ENCODE assay signal across 9 mouse cellular contexts in genomic region chr8:4250306-4250970, GRCm38 (mm10). TPM values are rescaled to one million over a fixed set of nuclear protein-coding genes. Genes with fewer than 3 reads are reported as not detected.
DNase-seq lines count a peak whose midpoint lies in the region; ATAC-seq and TF ChIP-seq lines count a peak whose summit lies in the region.
"Had no signal": no experiment of that assay in that cellular context is flagged by ENCODE, and none has a peak within 500 bp of the region (broad histone marks: within the 10 kb centered on the region; RNA-seq: fewer than 3 reads in every experiment).

No protein-coding gene starts in this region.

- ATAC-seq in heart, embryonic 16.5 days (replicated peaks; ENCODE audit: extremely low read depth, insufficient read depth, low FRiP score), result peak; percentile 8; the same call in 1 of the 2 replicates

- 31% methylated on average over 26 of the region's 26 CpGs for WGBS in forebrain, embryonic 10.5 days
- WGBS in heart, embryonic 16.5 days, result 38% methylated on average over 26 of the region's 26 CpGs
- 46% methylated on average over 26 of the region's 26 CpGs for WGBS in lung, adult 2 months

- peak overlapping the region; percentile 30 for H3K9ac ChIP-seq in ES-Bruce4 (ENCODE audit: low read depth, poor library complexity, severe bottlenecking)
- H3K9ac ChIP-seq in heart, embryonic 16.5 days (ENCODE audit: low read length), result no peak overlapping the region

- TF ChIP-seq POLR2A in ES-Bruce4 (IDR thresholded peaks at IDR 0.05; ENCODE audit: insufficient read depth, low read length), result no peak
- TF ChIP-seq POLR2A in lung, adult 2 months (IDR thresholded peaks at IDR 0.05; ENCODE audit: borderline replicate concordance, extremely low read depth, low read depth, low read length), result no peak

- H3K9me3 ChIP-seq in ES-Bruce4 (replicated peaks; ENCODE audit: control insufficient read depth, insufficient read depth, low read length, poor library complexity, severe bottlenecking), result no peaks in the 10 kb centered on the region
- 0 out of 2 replicates have a peak, but pooled peaks cover 2% of the 10 kb centered on the region for H3K9me3 ChIP-seq in forebrain, embryonic 10.5 days
- no peaks in the 10 kb centered on the region for H3K9me3 ChIP-seq in heart, embryonic 16.5 days (replicated peaks; ENCODE audit: control insufficient read depth, low read length)
- H3K9me3 ChIP-seq: heart, embryonic 15.5 days had no signal

- 0 out of 2 replicates have a peak, but pooled peaks have one; percentile 28 for TF ChIP-seq EP300 in ES-Bruce4 (IDR thresholded peaks at IDR 0.05; ENCODE audit: insufficient read depth, low read depth, low read length)

- peak; percentile 62 for DNase-seq in c-Kit-negative CD71-positive TER-119-positive erythroid progenitor cells, embryonic 14.5 days (ENCODE audit: low read depth, low spot score)
- peak; percentile 81 for DNase-seq in forebrain, embryonic 10.5 days (ENCODE audit: extremely low spot score, low spot score)
- peak; percentile 80 to 91 for DNase-seq in layer of hippocampus, adult 18-20 months (ENCODE audit: low spot score in 2 of 2)
- peak; percentile 81 for DNase-seq in lung, adult 2 months
- peak; percentile 86 for DNase-seq in ovary, postnatal 14 days (ENCODE audit: low spot score)
- peak; percentile 70 to 89 for DNase-seq in thymus, postnatal 10 days (ENCODE audit: low spot score in 2 of 2)

- no peaks in the 10 kb centered on the region for H3K4me1 ChIP-seq in ES-Bruce4 (ENCODE audit: control insufficient read depth, insufficient read depth, low read length)
- peaks cover 46% of the 10 kb centered on the region for H3K4me1 ChIP-seq in forebrain, embryonic 10.5 days
- H3K4me1 ChIP-seq in heart, embryonic 16.5 days (ENCODE audit: control insufficient read depth, insufficient read depth, low read length), result peaks cover 27% of the 10 kb centered on the region
- peaks cover 7% of the 10 kb centered on the region for H3K4me1 ChIP-seq in lung, adult 2 months (ENCODE audit: control insufficient read depth, insufficient read depth, low read length)

- H3K4me3 ChIP-seq in ES-Bruce4 (ENCODE audit: low read depth, low read length), result peak overlapping the region; percentile 35
- H3K4me3 ChIP-seq in forebrain, embryonic 10.5 days, result no peak overlapping the region; the same call in 1 of the 2 replicates
- H3K4me3 ChIP-seq in heart, embryonic 16.5 days (ENCODE audit: low read length), result no peak overlapping the region
- no peak overlapping the region for H3K4me3 ChIP-seq in lung, adult 2 months (replicated peaks; ENCODE audit: extremely low read depth, low read depth, low read length)

- peaks cover 17% of the 10 kb centered on the region for H3K36me3 ChIP-seq in ES-Bruce4 (ENCODE audit: control insufficient read depth, insufficient read depth, low read length, poor library complexity, severe bottlenecking)
- peaks cover 51% of the 10 kb centered on the region for H3K36me3 ChIP-seq in forebrain, embryonic 10.5 days (replicated peaks)
- peaks cover 28% of the 10 kb centered on the region for H3K36me3 ChIP-seq in heart, embryonic 16.5 days (ENCODE audit: control insufficient read depth, insufficient read depth)

- peak; percentile 86 for TF ChIP-seq CTCF in ES-Bruce4 (IDR thresholded peaks at IDR 0.05; ENCODE audit: low read depth, low read length)
- TF ChIP-seq CTCF in lung, adult 2 months (IDR thresholded peaks at IDR 0.05; ENCODE audit: insufficient read depth, low read length), result peak; percentile 78

- H3K27me3 ChIP-seq in ES-Bruce4 (ENCODE audit: control insufficient read depth, insufficient read depth, low read length, poor library complexity, severe bottlenecking), result no peaks in the 10 kb centered on the region
- peaks cover 30% of the 10 kb centered on the region for H3K27me3 ChIP-seq in forebrain, embryonic 10.5 days (ENCODE audit: poor library complexity, severe bottlenecking)
- no peaks in the 10 kb centered on the region for H3K27me3 ChIP-seq in heart, embryonic 16.5 days (ENCODE audit: control insufficient read depth, insufficient read depth, low read length)
- H3K27me3 ChIP-seq: heart, embryonic 15.5 days had no signal

- no peak overlapping the region for H3K27ac ChIP-seq in ES-Bruce4 (ENCODE audit: insufficient read depth, low read length)
- no peak overlapping the region for H3K27ac ChIP-seq in forebrain, embryonic 10.5 days
- no peak overlapping the region for H3K27ac ChIP-seq in heart, embryonic 16.5 days (ENCODE audit: low read length)

- no peak overlapping the region for H3K4me2 ChIP-seq in heart, embryonic 16.5 days (ENCODE audit: low read depth, low read length)

RNA-seq across cellular contexts. Expression of gene Tgfbr3l, which starts 2.4 kb away (rescaled TPM):
- polyA plus RNA-seq in ES-Bruce4 (2011; ENCODE audit: insufficient read depth, insufficient read length, low read depth, missing spikeins), result 4.2 and 5.6 TPM in 2 replicates
- 2.5 and 4.1 TPM in 2 replicates for polyA plus RNA-seq in forebrain, embryonic 10.5 days (2016; fragmentation: Nextera tagmentation; extraction: Ambion mirVana)
- 3.0 and 3.6 TPM in 2 replicates for polyA plus RNA-seq in heart, embryonic 16.5 days (2015; fragmentation: Nextera tagmentation; extraction: Ambion mirVana)
- total RNA-seq in layer of hippocampus, adult 18-20 months (2021), result 10 to 100 TPM in 1 of 2 experiments, 1 to 10 TPM in 1; 8.9 to 12.2 TPM
- polyA plus RNA-seq in lung, adult 2 months (2012; rRNA removed), result 22.7 and 56.3 TPM in 2 replicates

RNA-seq across cellular contexts. Expression of gene Snapc2, which starts 2.4 kb away (rescaled TPM):
- polyA plus RNA-seq in ES-Bruce4 (2011; ENCODE audit: insufficient read depth, insufficient read length, low read depth, missing spikeins), result 26.8 and 29.0 TPM in 2 replicates
- 64.0 and 64.7 TPM in 2 replicates for polyA plus RNA-seq in forebrain, embryonic 10.5 days (2016; fragmentation: Nextera tagmentation; extraction: Ambion mirVana)
- polyA plus RNA-seq in heart, embryonic 16.5 days (2015; fragmentation: Nextera tagmentation; extraction: Ambion mirVana), result 41.9 and 42.5 TPM in 2 replicates
- 10 to 100 TPM; 28.9 to 31.1 TPM for total RNA-seq in layer of hippocampus, adult 18-20 months (2021)
- 25.0 and 34.5 TPM in 2 replicates for polyA plus RNA-seq in lung, adult 2 months (2012; rRNA removed)

RNA-seq across cellular contexts. Expression of gene Ctxn1, which starts 8.6 kb away (rescaled TPM):
- polyA plus RNA-seq in ES-Bruce4 (2011; ENCODE audit: insufficient read depth, insufficient read length, low read depth, missing spikeins), result 21.6 and 25.0 TPM in 2 replicates
- 111 and 120 TPM in 2 replicates for polyA plus RNA-seq in forebrain, embryonic 10.5 days (2016; fragmentation: Nextera tagmentation; extraction: Ambion mirVana)
- 27.5 and 28.4 TPM in 2 replicates for polyA plus RNA-seq in heart, embryonic 16.5 days (2015; fragmentation: Nextera tagmentation; extraction: Ambion mirVana)
- 100 to 1,000 TPM; 524 to 546 TPM for total RNA-seq in layer of hippocampus, adult 18-20 months (2021)
- polyA plus RNA-seq in lung, adult 2 months (2012; rRNA removed), result 33.4 and 41.4 TPM in 2 replicates

RNA-seq across cellular contexts. Expression of gene Gm49320, which starts 11.8 kb away (rescaled TPM):
- polyA plus RNA-seq in ES-Bruce4 (2011; ENCODE audit: insufficient read depth, insufficient read length, low read depth, missing spikeins), result 0.33 and 1.2 TPM in 2 replicates
- polyA plus RNA-seq in forebrain, embryonic 10.5 days (2016; fragmentation: Nextera tagmentation; extraction: Ambion mirVana), result 0.70 and 0.81 TPM in 2 replicates
- 0.42 and 0.81 TPM in 2 replicates for polyA plus RNA-seq in heart, embryonic 16.5 days (2015; fragmentation: Nextera tagmentation; extraction: Ambion mirVana)
- total RNA-seq in layer of hippocampus, adult 18-20 months (2021), result under 1 TPM; 0.46 to 0.62 TPM
- 1.3 and 1.6 TPM in 2 replicates for polyA plus RNA-seq in lung, adult 2 months (2012; rRNA removed)

RNA-seq across cellular contexts. Expression of gene Map2k7, which starts 11.9 kb away (rescaled TPM):
- polyA plus RNA-seq in ES-Bruce4 (2011; ENCODE audit: insufficient read depth, insufficient read length, low read depth, missing spikeins), result 56.9 and 62.1 TPM in 2 replicates
- polyA plus RNA-seq in forebrain, embryonic 10.5 days (2016; fragmentation: Nextera tagmentation; extraction: Ambion mirVana), result 29.9 and 31.4 TPM in 2 replicates
- 20.8 and 25.0 TPM in 2 replicates for polyA plus RNA-seq in heart, embryonic 16.5 days (2015; fragmentation: Nextera tagmentation; extraction: Ambion mirVana)
- 100 to 1,000 TPM; 109 to 116 TPM for total RNA-seq in layer of hippocampus, adult 18-20 months (2021)
- 30.8 and 49.9 TPM in 2 replicates for polyA plus RNA-seq in lung, adult 2 months (2012; rRNA removed)
